Mouse (Mus musculus) layer of hippocampus, adult 8-10 months (tissue): ENCODE measurements around the gene Thoc3. TPM values are rescaled to one million over a fixed set of nuclear protein-coding genes. Genes with fewer than 3 reads are reported as not detected.
"Not testable (repeated sequence)": the region's sequence is repeated elsewhere in the genome, so short reads cannot be mapped to it uniquely, and the experiment has no call there.

ENCODE experiments used
- DNase-seq, 2 experiments: peaks; one replicate each; pipeline ENCODE4 v3.0.0; 2022; ENCODE audit warnings: low spot score in 2 of 2
- total RNA-seq, 4 experiments: library from RNA; stranded (reverse); gene quantifications; 2 replicates each; pipeline ENCODE4 v1.2.4; 2022

Gene Thoc3
- 10 to 100 TPM; 31.7 to 38.2 (median 33.2) TPM for total RNA-seq

DNA sequence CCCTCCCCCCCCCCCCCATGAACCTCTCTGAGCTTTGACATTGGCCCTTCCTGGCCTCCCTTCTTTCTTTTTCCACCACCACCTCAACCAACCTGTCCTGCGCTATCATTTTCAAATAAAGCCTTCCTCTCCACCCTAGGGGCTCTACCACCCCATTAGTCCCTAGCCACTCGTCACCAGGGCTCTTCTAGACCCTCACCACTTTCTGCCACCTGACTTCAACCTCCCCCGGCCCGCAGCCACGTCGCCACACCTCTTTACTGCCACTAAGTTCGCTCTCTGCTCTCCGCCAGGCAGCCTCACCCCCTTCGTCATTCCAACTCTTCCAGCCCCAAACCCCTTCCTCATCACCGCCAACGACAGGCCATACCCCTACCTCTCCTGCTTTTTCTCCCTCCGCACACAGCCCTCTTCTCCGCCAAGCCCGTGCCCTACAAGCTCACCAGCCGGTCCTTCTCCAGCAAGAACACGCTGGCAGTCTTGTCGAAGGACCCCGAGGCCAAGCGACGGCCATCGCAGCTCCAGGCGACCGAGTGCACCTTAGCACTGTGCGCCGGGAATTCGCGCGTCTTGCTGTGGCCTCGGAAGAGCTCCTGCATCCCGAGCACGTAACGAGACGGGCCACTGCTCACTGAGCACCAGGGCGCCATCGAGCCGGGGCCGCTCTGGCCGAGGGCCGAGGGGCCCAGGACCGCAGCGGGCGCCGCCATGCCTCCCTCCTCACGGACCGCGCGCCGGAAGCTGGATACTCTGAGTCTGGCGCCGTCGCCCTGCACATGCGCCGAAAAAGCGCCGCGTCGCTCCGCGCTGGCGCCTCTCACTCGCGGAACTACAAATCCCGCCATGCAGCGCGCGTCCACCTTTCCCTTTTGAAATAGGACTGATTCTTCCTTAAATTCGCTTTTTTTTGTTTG lies at the start of gene Thoc3:
Gene Thoc3, minus strand, starts transcription at position 752 of the 914 bp plus-strand sequence.
- DNase-seq = peak; percentile 80 to 89

DNA sequence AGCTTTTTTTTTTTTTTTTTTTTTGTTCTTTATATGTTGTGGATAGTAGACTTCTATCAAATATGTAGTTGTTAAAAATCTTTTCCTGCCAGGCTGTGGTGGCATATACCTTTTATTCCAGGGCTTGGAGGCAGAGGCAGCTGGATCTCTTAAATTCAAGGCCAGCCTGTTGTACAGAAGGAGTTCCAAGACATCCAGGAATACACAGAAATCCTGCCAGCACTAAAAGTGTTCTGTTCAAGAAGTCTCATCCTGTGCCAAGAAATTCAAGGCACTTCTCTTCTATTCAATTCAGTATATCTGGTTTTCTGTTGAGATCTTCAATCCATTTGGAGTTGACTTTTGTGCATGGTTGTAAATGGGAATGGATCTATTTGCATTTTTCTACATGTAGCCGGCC lies 37.3 kb upstream of the Thoc3 start:
- no peak for DNase-seq

DNA sequence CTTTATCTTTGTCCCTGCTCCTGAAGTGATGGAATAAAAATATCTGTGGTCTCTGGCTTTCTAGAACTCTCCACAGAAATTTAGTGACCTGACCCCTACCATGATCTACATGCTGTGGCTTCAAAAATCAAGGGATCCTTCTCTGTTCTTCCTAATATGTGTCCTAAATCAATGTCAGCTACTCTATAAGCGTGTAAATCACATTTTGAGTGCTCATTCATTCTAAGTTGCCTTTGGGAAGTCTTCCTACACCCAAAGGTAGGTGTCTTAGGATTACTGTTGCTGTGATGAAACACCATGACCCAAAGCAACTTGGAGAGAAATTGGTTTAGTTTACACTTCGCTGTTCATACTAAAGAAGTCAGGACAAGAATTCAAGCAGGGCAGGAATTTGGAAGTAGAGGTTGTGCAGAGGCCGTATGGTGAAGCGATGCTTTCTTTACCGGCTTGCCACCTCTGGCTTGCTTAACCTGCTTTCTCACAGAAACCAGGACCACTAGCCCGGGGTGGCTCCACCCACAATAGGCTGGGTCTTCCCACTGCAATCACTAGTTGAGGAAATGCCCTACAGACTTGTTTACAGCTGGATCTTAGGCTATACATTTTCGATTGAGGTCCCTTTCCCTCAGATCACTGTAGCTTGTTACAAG lies 36.1 kb upstream of the Thoc3 start:
- DNase-seq = no peak

DNA sequence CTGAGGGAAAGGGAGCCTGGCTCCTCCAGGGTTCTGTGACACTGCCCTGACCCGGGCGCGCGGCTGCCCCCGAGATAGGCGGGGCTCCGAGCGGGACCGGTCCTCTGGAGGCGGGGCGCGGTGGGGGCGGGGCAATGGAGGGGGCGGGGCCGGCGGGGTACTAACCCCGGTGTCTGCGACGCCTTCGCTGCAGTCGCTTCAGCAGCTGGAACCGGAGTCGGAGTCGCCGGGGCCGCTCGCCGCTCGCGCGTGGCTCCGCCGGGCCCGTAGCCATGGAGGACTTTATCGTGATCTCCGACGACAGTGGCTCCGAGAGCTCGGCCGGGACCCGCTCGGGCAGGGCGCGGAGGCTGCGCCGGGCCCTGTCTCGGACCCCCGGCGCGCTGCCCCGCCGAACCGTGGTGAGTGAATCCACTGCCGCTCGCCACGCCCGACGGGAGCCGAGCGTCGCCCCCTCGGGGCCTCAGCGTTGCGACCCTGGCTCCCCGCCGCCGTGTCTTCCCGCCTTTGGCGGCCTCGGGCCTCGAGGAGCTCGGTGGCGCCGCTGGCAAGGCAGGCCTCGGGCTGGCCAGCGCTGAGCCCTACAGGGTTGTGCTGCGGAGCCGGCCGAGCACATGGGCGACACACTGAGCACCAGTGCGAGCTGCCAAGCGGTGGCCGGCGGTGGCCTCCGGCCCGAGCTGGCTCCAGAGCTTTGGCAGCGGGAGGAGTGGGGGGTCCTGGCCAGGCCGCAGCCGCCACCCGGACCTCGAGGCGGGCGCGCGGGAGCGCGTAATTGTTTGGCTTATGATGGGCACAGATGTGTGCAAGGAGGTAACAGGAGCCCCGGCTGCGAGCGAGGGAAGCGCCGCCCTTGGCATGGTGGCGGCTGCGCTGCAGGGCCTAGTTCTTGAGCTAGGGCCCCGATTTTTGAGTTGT lies 35.2 kb upstream of the Thoc3 start, which contains the start of gene Simc1:
Gene Simc1, plus strand, starts transcription at position 176 of the 918 bp plus-strand sequence.
- peak; percentile 29 to 47 for DNase-seq

DNA sequence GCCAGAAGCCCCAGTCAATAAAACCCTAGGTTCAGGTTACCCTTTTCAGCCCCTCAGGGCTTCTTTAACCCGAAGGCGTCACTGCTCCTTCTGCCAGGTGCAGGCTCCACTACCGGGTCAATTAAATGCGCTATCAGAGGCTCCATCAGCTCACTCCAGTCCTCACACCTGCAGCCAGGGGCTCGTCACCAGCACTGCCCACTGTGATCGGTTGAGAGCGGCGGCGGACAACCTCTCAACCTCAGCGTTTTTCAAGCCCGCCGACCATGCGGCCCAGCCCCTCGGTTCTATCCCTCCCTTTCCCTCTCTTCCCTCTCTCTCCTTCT lies 34.6 kb upstream of the Thoc3 start:
- peak in 1 of 2 experiments; percentile 18 for DNase-seq

DNA sequence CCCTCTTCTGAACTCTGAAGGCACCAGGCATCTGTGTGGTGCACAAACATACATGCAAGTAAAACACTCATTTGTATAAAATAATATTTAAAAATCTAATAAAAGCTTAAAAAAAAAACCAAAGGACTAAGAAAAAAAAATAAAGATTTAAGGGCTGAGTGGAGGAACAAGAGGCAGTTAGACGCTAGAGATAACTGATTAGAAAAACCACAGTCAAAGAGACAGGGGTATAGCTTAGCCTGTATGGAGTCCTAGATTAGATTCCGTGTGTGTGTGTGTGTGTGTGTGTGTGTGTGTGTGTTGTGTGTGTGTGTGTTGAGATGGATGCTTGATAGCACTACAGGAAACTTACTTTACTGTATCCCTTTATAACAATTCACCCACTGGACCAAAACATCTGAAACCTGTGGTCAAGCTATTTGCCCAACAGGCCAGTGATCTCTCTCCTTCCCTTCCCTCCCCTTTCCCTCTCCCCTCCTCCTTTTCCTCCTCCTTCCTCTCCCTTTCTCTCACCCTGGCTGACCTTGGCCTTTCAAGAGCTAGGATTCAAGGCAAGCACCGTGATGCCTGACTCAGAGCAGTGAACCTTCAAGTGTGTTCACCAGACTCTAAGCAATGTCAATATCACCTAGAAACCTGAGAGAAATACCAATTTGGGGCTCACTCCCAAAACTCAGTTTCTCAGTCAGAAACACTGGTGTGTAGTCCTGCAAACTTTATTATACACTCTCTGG lies 33.5 kb upstream of the Thoc3 start:
- no peak for DNase-seq

DNA sequence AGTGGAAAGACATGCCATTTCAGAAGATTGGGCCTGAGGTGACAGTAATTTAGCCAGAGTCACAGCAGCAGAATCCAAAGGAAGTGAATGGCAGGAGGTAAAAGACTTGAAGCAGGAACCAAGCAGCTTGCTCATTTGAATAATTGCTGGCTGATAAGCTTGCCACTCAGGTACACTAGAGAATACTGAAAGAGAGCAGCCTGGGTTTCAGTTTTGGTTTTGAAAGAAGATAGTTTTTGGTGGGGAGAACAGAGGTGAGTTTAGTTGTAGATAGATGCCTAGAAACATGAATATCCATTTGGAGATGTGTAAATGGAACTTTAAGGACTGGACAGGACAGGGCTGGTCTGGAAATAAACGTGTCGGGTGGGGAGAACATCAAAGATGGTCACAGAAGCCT lies 32.7 kb upstream of the Thoc3 start:
- DNase-seq = no peak

DNA sequence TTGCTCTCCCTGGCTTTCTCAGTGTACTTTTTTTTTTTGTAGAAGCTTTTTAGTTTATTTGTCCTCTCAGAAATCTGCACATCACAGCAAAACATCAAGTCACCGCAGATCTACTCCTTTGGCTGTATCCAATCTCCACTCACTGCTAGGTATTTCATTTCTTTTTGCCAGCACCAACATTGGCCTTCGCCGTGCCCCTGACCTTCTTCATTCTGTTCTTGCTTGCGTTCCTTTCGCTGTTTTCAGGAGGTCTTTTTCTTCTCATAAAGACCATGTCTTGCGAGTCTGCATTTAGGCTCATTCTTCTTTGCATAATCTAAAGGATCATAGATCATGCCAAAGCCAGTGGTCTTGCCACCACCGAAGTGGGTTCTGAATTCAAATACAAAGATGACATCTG lies 30.9 kb upstream of the Thoc3 start:
- DNase-seq = not testable (repeated sequence)

DNA sequence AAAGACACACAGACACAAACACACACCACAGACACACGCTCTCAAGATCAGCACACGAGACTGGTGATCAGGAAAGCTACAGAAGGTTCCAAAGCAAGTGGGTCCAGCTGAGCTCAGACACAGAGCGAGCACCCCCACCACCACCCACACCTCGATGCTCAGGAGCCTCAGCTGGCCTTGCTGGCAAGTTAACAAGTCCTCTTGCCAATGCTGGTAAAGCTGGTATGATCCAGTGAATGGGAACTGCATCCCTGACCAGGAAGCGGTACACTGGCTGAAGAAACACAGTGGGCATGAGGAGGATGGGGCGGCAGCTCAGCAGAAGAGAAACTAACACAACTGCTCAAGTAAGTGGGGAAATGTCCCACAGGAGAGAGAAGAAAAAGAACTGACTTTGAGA lies 22.7 kb upstream of the Thoc3 start:
- no peak for DNase-seq

DNA sequence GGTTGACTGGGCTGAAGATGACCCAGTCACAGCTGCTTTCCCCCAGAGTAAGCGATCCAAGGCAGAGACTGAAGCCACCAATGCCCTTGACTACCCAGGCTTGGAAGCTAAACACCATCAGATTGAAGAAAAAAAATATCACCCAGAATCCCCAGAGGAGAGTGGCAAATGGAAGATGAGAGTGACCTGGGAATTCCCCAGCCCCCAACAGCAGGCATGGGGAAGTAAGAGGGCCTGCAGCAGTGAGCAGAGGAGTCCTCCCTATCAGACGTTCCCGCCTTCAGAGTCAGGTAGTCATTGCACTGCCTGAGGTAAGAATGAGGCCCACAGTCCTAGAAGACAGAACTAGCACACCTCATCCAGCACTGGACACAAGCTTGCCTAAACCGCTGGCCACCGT lies 21.8 kb upstream of the Thoc3 start:
- no peak for DNase-seq

DNA sequence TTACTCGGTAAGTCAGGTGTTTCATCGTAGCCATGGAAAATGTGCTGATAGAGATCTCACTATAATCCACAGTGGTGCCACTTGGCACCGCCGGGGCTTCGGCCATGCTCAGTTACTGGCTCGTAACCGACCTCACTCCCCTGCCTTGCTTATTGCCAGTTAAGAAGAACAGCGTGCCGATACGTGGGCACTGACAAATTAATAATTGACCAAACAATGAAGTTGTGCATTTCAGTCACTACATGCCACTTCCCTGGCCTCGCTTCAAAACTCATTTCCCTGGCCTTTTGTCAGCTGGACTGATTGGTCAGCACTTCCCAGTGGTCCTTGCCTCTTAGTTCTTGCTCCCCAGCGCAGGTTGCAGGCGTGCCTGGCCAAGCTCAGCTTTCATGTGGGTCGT lies 12.8 kb upstream of the Thoc3 start:
- no peak for DNase-seq

DNA sequence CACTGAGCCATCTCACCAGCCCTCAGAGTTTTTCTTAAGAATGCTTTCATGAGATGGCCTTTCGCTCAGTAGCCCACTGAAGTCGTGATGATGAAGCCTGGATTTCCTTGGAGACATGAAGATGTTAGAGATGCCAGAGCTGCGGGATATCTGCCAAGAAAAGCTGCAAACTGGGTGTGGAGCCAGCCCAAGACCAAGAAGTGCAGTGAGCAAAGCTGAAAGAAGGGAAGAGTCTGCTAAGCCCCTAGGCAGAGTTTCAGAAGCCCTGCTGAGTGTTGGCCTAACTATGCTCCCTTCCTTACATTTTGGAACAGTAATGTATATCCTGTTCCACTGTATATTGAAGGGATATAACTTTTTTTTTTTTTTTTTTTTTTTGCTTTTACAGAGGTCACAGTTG lies 10.6 kb upstream of the Thoc3 start:
- DNase-seq = no peak

DNA sequence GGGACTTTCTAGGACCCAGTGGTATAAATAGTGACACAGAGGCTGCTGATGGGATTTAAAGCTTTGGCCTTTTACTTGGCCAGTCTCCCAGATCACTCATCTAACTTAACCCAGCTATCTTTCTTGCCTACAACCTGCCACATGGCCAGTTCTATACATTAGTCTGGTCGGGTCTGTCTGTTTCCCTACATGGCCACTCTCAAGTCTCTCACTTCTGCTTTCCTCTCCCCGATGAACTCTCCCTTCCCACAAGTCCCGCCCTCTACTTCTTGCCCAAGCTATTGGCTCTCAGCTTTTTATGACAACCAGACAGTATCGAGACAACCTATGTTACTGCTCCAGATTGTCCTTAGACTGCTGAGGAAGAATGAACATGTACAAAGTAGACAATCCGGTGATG lies 7.1 kb upstream of the Thoc3 start:
- DNase-seq = no peak

DNA sequence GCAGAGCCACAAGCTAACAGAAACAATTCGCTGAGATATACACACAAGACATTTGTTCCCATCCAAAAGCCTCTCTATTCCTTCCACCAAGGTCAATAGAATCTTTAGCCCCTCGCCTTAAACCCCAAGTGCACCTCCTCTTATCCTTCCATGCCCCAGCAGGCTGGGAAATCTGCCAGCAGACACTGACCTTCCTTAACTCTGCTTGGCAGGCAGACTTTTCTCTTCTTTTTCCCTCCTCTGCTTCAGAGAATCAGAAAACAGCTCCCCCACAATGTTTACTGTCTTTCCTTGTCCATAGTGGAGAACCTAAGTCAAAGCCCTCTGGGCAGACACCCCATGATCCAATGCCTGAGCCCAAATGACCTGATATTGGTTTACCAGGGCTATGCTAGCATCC lies 6.3 kb upstream of the Thoc3 start:
- DNase-seq = no peak

DNA sequence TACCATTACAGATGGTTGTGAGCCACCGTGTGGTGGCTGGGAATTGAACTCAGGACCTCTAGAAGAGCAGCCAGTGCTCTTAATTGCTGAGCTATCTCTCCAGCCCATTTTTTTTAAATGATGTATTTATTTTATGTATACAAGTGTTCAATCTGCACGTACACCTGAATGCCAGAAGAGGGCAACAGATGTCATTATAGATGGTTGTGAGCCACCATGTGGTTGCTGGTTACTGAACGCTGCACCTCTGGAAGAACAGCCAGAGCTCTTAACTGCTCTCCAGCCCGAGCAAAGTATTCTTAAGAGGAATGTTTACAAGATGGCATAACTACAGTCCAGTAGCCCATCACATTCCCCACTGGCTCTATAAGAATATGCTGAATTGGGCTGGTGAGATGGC lies 3.3 kb upstream of the Thoc3 start:
- DNase-seq = no peak

DNA sequence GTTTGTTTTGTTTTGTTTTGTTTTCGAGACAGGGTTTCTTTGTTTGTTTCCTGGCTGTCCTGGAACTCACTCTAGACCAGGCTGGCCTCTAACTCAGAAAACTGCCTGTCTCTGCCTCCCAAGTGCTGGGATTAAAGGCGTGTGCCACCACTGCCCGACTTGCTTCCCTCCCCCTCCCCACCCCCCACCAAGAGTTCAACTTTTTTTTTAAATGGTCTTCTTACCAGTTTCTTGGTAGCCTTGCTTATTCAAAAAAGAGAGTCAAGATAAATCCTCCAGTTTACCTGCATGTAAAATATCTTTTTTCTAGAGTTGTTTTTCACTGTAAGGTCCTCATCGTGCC lies 334 bp upstream of the Thoc3 start:
- DNase-seq = no peak

DNA sequence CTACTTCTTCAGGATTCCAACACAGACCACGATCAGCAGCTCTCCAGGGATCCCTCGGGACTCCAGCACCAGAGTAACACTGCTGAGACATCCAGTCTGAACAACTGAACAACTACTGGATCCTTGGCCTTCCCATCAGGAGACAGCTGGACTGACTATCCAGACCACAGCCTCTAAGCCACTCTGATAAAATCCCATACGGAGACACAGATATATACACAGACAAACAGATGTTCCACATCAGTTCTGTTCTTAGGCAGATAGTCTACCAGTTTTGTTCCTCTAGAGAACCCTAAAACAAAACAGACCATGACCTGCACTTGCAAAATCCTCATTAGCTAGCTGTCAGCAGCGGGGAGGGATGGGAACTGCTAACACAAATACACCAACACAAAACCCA lies 9.4 kb downstream of the Thoc3 start:
- no peak for DNase-seq

DNA sequence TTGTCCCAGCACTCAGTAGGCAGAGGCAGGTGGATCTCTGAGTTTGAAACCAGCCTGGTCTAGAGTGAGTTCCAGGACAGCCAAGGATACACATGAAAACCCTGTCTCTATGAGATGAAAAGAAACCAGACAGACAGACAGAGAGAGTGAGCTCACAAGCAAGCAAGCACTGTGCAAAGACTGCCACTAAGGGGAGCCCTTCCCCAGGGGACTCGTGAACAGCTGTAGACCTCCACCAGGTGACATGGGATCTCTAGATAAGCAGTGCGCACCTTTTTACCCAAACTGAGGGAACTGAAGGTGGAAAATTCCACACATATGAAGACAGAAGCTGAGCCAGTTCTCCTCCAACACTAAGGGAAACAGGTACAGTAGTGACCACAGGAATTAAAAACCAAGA lies 11.6 kb downstream of the Thoc3 start:
- no peak for DNase-seq

DNA sequence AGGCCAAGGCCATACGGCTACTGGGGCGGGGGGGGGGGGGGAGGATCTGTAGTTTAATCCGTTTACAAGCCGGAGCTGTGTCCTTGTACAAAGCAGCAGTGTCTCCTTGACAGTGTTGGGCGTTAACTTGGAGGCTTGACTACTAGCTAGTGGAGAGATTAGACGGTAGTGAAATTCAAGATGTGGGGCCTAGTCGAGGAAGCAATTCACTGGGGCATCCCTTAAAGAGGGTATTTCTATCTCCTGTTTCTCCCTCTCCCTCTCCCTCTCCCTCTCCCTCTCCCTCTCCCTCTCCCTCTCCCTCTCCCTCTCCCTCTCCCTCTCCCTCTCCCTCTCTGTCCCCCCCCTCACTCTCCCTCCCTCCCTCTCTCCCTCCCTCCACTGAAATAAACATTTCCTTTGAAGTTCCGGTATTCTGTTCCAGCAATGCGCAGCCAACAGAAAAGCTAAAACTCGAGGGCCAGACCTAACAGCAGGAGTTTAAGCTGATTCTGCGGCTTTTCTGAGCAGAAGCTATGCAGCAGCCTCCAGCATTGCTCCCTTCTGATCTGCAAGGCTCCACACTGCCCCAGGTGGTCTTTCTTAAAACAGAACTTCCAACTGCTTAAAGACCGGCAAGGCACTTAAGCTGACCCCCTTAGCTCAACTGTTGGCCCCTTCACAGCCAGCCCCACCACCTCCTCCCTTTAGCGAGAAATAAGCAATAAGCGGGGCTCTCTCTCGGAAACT lies 21.0 kb downstream of the Thoc3 start:
- DNase-seq = peak in 1 of 2 experiments; percentile 37

DNA sequence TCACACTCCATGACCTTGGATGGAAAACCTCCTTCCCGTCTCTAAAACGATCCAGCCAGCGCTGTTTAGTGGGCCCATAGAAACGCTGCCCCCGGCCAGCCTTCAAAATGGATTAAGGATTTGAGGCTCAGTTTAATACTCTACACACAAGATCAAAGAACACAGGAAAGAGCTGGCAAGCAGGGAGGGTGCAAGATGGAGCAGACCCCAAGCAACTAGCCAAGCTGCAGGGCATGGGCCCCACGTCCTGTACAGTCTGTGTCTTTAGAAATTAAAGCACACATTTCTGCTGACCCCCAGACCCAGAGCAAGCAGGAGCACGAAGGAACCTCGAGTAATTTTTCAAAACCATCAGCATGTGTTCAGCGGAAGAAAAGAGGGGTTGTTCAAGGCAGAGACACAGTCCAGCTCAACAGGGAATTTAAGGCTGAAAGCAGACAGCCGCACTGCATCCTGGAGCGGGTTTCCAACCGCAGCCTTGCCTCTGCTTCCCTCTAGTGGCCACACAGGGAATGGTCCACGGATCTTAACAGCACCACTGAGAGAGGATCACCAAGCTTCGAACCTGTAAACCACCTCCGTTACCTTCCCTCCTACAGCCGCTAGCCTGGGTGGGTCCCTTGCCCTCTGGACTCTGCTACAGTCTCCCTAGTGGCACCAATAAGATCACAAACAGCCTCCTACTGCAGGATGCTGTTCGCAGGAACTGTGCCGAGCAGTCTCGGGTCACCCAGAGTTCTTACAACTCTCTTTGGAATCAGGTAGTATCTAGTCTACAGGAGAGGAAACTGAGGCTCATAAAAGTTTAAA lies 21.8 kb downstream of the Thoc3 start:
- peak; percentile 74 to 93 for DNase-seq
